Mouse (Mus musculus): Measurements from ENCODE around the gene Npas3.

DNA sequence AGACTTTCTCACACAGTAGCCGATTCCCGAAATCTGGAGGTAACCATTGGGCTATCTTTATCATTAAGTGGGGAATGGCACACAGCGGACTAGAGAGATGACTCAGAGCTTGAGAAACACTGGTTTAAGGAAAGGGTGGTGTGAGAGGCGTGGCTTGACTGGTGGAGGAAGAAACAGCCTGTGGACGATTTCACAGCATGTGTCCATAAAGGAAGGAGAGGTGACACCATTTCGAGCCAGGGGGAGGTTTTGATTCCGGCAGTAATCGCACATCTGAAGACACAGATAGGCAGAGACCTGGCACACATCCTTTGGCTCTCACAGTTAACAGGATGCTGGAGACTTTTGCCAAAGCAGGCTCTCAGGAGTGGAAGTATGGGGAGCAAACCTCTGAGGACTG lies 660.3 kb downstream of the Npas3 start:
- TF ChIP-seq TAL1 (IDR thresholded peaks at IDR 0.05; ENCODE audit: low read length) = no peak
- no peak for TF ChIP-seq GATA1 (IDR thresholded peaks at IDR 0.05; ENCODE audit: low read length)
